Mouse (Mus musculus): ENCODE results near the gene Fgf18.

GRCm38 (mm10) chr11:33103291-33103943, 43.8 kb downstream of the Fgf18 start:
- TF ChIP-seq UBTF (IDR thresholded peaks at IDR 0.05; ENCODE audit: low read depth, low read length) (no peak), ZC3H11A (IDR thresholded peaks at IDR 0.05; ENCODE audit: low read depth, low read length) (no peak), POLR2A (IDR thresholded peaks at IDR 0.05; ENCODE audit: low read depth, low read length) (no peak), CTCF (conservative IDR thresholded peaks at IDR 0.05 in 1 of 2, IDR thresholded peaks at IDR 0.05 in 1 of 2; ENCODE audit: low read depth in 2 of 2, low read length in 2 of 2) (no peak), EP300 (IDR thresholded peaks at IDR 0.05; ENCODE audit: low read length) (no peak), MXI1 (IDR thresholded peaks at IDR 0.05; ENCODE audit: low read depth, low read length) (no peak), TCF12 (IDR thresholded peaks at IDR 0.05; ENCODE audit: low read depth, low read length) (no peak), ZMIZ1 (IDR thresholded peaks at IDR 0.05; ENCODE audit: low read depth, low read length) (no peak)
